Mouse (Mus musculus) midbrain, embryonic 11.5 days (tissue): ENCODE results near the gene Gm48551. TPM values are rescaled to one million over a fixed set of nuclear protein-coding genes. Genes with fewer than 3 reads are reported as not detected.

Source experiments
- ATAC-seq: fragments of 200-750 bp; cut with Nextera tagmentation; 2 replicates; pipeline ENCODE4 v1.8.0; 2017; ENCODE audit warnings: moderate TSS enrichment, moderate library complexity; ENCODE audit not compliant: low FRiP score
- DNase-seq: peaks from one replicate; pipeline ENCODE4 v3.0.0; 2015; ENCODE audit warnings: low spot score; ENCODE audit errors: missing footprints
- H3K27ac ChIP-seq: fragments of 300-500 bp; sonication (generic); 2 replicates; pipeline ENCODE4 v1.5.1; 2014; ENCODE audit warnings: low read depth, low read length
- H3K27me3 ChIP-seq: fragments of 300-500 bp; sonication (generic); 2 replicates; pipeline ENCODE4 v1.6.1; 2014; ENCODE audit warnings: mild to moderate bottlenecking, low read length, moderate library complexity, mixed read lengths; ENCODE audit not compliant: control insufficient read depth, insufficient read depth
- H3K36me3 ChIP-seq: fragments of 300-500 bp; sonication (generic); 2 replicates; pipeline ENCODE4 v1.6.1; 2014; ENCODE audit warnings: mild to moderate bottlenecking, low read length, moderate library complexity, mixed read lengths; ENCODE audit not compliant: control insufficient read depth, insufficient read depth
- H3K4me1 ChIP-seq: fragments of 300-500 bp; sonication (generic); 2 replicates; pipeline ENCODE4 v1.6.1; 2014; ENCODE audit warnings: low read length; ENCODE audit not compliant: control insufficient read depth, insufficient read depth
- H3K4me2 ChIP-seq: fragments of 300-500 bp; sonication (generic); 2 replicates; pipeline ENCODE4 v1.6.1; 2014; ENCODE audit warnings: mild to moderate bottlenecking, moderate library complexity
- H3K4me3 ChIP-seq: fragments of 300-500 bp; sonication (generic); 2 replicates; pipeline ENCODE4 v1.5.1; 2014; ENCODE audit warnings: low read depth, low read length
- H3K9ac ChIP-seq: fragments of 300-500 bp; sonication (generic); 2 replicates; pipeline ENCODE4 v1.6.1; 2014; ENCODE audit warnings: low read length
- H3K9me3 ChIP-seq: fragments of 300-500 bp; sonication (generic); 2 replicates; pipeline ENCODE4 v1.6.1; 2016; ENCODE audit warnings: low read length; ENCODE audit not compliant: control insufficient read depth
- WGBS: fragments of 180-500 bp; shearing (Covaris S2); extraction: QIAGEN DNeasy Blood & Tissue Kit; methylation state at CpG from one replicate; pipeline ENCODE4 v1.1.7; 2014; 5-methylcytosine and 5-hydroxymethylcytosine counted together
- polyA plus RNA-seq: library from polyadenylated mRNA; unstranded; fragments of >200 nt; fragmentation: Nextera tagmentation; extraction: Ambion mirVana; gene quantifications from 2 replicates; pipeline ENCODE4 v1.2.1, GENCODE M21; 2014

Gene Gm48551
- polyA plus RNA-seq, 1 experiment from 2014 or later = 2.9 TPM

DNA sequence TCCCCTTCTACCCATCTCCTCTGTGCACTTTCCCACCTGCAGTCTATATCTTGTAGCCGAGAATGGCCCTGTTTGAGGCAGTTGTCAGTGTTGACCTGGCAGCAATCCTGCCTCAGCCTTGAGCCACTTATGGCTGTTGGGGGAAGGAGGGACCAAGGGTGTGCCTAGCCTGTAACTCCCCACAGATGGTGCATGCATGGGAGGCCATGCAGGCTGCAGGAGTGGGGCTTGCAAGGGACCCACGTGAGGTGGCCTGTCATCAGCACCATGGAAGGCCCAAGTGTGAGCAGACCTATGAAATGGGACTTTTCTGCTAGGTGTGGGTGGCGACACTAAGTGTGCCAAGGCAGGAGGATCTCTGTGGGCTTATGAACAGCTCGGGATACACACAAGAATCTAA is 19.2 kb upstream of the Gm48551 start:
- WGBS = 38% methylated on average over 4 of the region's 4 CpGs
- Histone ChIP-seq H3K27ac (no peak overlapping the region), H3K4me3 (0 out of 2 replicates have a peak overlapping the region, but pooled peaks have one; percentile 2), H3K4me2 (peak overlapping the region; percentile 52; the same call in 1 of the 2 replicates), H3K9ac (0 out of 2 replicates have a peak overlapping the region, but pooled peaks have one; percentile 16), H3K4me1 (peaks cover 42% of the 10 kb centered on the region), H3K9me3 (no peaks in the 10 kb centered on the region), H3K27me3 (peaks cover 11% of the 10 kb centered on the region), H3K36me3 (peaks cover 24% of the 10 kb centered on the region)
- DNase-seq (no peak), ATAC-seq (peak; percentile 36)

DNA sequence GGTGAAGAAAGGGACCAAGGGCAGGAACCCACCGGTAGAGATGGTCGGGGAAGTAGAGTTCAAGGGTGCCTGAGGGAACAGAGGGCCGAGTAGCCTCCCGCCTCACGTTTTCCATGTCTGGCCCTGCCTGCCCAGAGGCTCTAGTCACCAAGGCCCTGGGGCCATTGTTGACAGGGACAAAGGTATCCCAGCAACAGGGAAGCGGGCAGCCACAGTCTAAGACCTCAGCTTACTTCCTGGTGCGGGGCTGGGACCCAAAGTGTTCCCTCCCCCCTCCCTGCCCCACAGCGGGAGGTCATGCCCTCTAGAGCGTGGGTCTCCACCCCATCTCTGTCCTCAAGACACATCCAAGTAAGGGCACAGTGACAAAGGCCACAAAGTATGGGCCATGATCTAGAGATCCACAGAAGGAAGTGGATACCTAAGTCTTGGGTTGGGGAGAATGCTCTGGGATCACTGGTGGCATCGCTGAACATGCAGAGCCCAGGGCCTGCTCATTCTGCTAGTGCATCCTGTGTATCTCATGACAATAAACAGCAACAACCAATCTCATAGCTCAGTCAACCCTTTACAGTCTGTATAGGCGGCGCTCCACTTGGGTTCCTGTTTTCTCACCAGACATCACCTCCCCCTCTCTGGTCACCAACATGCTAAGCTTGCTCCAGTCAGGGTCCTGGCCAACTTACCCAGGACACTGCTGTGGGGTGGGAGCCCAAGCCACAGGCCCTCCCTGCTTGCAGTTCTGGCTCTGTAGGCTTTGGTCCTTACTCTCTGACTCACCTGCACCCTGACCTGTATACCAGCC is 18.4 kb upstream of the Gm48551 start, which contains the start of gene 4930404N11Rik:
4930404N11Rik (minus strand) TSS at position 145 of the 805 bp plus-strand sequence.
- no peaks in the 10 kb centered on the region for H3K9me3 ChIP-seq
- H3K4me3 ChIP-seq = 0 out of 2 replicates have a peak within 1 kb of the TSS, but pooled peaks have one; percentile 2
- H3K9ac ChIP-seq = peak within 1 kb of the TSS; percentile 20; the same call in 1 of the 2 replicates
- peaks cover 38% of the 10 kb centered on the region for H3K4me1 ChIP-seq
- ATAC-seq = peak; percentile 71
- peak within 1 kb of the TSS; percentile 52 for H3K4me2 ChIP-seq
- peaks cover 11% of the 10 kb centered on the region for H3K27me3 ChIP-seq
- H3K36me3 ChIP-seq = peaks cover 30% of the 10 kb centered on the region
- H3K27ac ChIP-seq = no peak within 1 kb of the TSS; the same call in 1 of the 2 replicates
- peak; percentile 95 for DNase-seq
- 17% methylated on average over 12 of the region's 12 CpGs for WGBS

DNA sequence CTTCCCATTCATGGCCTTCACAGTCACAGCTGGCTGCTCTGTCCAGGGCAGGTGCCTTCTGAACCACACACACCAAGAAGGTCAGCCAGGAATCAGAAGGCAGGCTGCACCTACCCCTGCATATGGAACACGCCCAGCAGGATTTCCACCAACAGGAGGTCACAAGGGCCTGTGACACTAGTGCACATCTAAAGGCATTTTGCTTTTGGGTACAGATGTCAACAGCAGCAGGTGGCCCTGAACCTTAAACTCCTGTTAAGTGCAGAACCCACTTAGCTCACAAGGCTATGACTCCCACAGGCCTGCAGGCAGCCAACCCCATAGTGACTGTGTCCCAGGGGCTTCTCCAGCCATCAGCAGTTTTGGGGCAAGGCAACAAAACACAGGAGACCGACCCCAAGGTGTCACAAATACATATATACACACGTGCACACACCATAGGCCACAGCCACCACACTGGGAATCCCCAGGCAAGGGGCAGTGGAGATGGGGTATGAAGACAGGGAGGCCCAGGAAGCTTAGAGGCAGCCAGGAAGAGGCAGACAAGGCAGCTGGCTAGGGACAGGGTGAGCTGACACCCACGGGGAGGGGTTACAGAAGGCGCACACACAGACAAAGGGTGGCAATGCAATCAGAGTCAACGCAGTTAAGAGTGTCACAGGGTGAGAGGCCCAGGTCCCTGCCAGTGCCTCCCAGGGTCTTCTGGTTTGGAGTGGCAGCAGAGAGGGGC is 17.6 kb upstream of the Gm48551 start:
- Histone ChIP-seq H3K36me3 (peaks cover 30% of the 10 kb centered on the region), H3K4me3 (no peak overlapping the region), H3K27ac (peak overlapping the region; percentile 9; the same call in 1 of the 2 replicates)

DNA sequence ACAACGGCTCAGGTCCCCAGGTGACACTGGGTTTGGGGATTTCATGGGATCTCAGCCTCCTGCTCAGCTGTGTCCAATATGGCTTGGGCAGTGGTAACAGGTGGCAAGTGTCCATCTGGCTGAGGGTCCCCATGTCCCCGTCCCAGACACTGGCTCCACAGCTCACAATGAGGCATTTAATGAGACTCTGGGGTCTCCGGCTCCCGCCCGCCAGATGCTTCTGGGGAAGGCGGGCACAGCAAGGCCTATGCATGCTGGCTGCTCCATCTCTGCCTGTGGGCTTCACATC is 17.1 kb upstream of the Gm48551 start:
- Histone ChIP-seq H3K9me3 (no peaks in the 10 kb centered on the region), H3K36me3 (peaks cover 30% of the 10 kb centered on the region), H3K9ac (no peak overlapping the region), H3K4me1 (peaks cover 36% of the 10 kb centered on the region), H3K27me3 (peaks cover 11% of the 10 kb centered on the region), H3K4me2 (no peak overlapping the region), H3K4me3 (no peak overlapping the region), H3K27ac (0 out of 2 replicates have a peak overlapping the region, but pooled peaks have one; percentile 9)
- no peak for ATAC-seq
- DNase-seq = peak; percentile 85
- 87% methylated on average over 6 of the region's 6 CpGs for WGBS

More for the DNA sequence above, 17.6 kb upstream of the Gm48551 start:
- no peaks in the 10 kb centered on the region for H3K9me3 ChIP-seq
- 78% methylated on average over 6 of the region's 6 CpGs for WGBS
- H3K27me3 ChIP-seq = peaks cover 11% of the 10 kb centered on the region
- peaks cover 36% of the 10 kb centered on the region for H3K4me1 ChIP-seq
- H3K9ac ChIP-seq = 0 out of 2 replicates have a peak overlapping the region, but pooled peaks have one; percentile 20
- ATAC-seq = no peak
- no peak overlapping the region for H3K4me2 ChIP-seq
- peak; percentile 80 for DNase-seq

DNA sequence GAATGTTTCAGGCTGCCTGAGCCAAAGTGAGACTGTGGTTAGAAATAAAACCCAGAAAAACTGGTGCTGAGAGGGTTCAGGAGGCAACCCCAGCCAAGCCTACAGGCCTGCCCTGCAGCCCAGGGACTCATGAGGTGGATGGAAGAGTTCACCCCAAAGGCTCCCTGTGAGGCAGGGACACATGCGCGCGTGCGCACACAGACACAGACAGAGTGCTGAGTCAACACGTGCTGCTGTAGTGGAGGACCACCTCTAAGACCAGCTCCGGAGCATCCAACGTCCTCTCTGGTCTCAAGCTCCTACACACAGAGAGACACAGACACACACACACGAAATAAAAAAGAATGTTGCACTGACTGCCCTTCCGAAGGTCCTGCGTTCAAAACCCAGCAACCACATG is 8.9 kb upstream of the Gm48551 start:
- Histone ChIP-seq H3K4me3 (no peak overlapping the region; the same call in 1 of the 2 replicates), H3K36me3 (peaks cover 11% of the 10 kb centered on the region)

DNA sequence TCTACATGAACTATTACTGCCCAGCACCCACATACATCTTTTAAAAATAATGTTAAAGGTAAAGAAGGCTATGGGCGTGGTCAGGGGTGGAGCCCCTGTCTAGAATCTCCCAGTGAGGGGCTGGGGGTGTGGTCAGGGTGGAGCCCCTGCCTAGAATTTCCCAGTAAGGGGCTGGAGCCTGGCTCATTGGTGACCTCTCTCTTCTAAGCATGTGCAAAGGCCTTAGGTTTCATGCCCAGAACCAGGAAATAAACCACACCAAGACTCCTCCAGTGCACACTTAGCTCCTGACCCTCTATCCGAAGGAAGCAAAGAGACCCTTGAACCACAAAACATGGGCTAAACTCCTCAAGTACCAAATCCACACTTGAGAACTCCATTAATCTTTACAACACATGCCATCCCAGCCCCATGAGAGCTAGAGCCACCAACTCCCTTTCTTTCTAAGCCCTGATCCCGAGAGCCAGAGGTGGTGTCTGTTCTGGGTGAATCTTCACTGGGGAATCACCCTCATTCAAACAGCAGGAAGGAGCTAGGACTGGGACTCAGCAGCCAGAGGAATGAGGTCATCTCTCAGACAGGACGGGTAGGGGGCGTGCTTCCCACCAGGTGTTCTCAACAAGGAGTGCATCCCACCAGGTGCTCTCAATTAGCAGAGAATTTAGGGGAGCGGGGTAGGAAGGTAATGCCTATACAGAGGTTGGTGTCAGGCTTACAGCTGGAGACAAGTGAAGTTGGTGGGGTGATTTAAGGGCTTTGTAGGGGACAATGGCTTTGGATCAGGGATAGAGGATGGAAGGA is 7.5 kb upstream of the Gm48551 start:
- H3K9ac ChIP-seq = peak overlapping the region; percentile 2
- H3K9me3 ChIP-seq = no peaks in the 10 kb centered on the region
- H3K27ac ChIP-seq = no peak overlapping the region
- WGBS = 41% methylated on average over 6 of the region's 6 CpGs
- peaks cover 6% of the 10 kb centered on the region for H3K36me3 ChIP-seq
- H3K4me2 ChIP-seq = peak overlapping the region; percentile 88
- H3K27me3 ChIP-seq = no peaks in the 10 kb centered on the region
- peaks cover 18% of the 10 kb centered on the region for H3K4me1 ChIP-seq
- DNase-seq (no peak), ATAC-seq (no peak)
- H3K4me3 ChIP-seq = peak overlapping the region; percentile 86

More for the DNA sequence above, 8.9 kb upstream of the Gm48551 start:
- no peak overlapping the region for H3K4me2 ChIP-seq
- WGBS = 90% methylated on average over 10 of the region's 10 CpGs
- H3K27ac ChIP-seq = no peak overlapping the region
- no peaks in the 10 kb centered on the region for H3K27me3 ChIP-seq
- DNase-seq (no peak), ATAC-seq (no peak)
- H3K4me1 ChIP-seq = peaks cover 18% of the 10 kb centered on the region
- H3K9ac ChIP-seq = no peak overlapping the region
- no peaks in the 10 kb centered on the region for H3K9me3 ChIP-seq

DNA sequence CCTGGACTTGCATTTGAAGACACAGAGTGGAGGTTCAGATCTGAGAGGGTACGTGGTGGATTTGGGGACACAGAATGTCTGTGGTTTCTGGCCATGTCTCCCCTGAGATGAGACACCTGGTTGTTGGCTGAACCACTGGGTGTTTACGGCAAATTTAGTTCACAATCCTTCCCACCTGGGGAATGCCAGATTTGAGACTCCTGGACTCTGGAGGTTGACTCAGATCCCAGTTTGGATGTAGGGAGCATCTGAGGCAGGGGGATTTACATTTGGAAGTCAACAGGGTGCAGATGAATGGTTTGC is 7.0 kb upstream of the Gm48551 start:
- H3K9me3 ChIP-seq = no peaks in the 10 kb centered on the region
- DNase-seq = no peak
- H3K4me1 ChIP-seq = peaks cover 18% of the 10 kb centered on the region
- H3K36me3 ChIP-seq = peaks cover 6% of the 10 kb centered on the region
- H3K4me2 ChIP-seq = peak overlapping the region; percentile 88
- H3K9ac ChIP-seq = peak overlapping the region; percentile 96
- 74% methylated on average over 2 of the region's 2 CpGs for WGBS
- peak overlapping the region; percentile 86 for H3K4me3 ChIP-seq
- no peak overlapping the region for H3K27ac ChIP-seq
- no peak for ATAC-seq
- H3K27me3 ChIP-seq = no peaks in the 10 kb centered on the region

DNA sequence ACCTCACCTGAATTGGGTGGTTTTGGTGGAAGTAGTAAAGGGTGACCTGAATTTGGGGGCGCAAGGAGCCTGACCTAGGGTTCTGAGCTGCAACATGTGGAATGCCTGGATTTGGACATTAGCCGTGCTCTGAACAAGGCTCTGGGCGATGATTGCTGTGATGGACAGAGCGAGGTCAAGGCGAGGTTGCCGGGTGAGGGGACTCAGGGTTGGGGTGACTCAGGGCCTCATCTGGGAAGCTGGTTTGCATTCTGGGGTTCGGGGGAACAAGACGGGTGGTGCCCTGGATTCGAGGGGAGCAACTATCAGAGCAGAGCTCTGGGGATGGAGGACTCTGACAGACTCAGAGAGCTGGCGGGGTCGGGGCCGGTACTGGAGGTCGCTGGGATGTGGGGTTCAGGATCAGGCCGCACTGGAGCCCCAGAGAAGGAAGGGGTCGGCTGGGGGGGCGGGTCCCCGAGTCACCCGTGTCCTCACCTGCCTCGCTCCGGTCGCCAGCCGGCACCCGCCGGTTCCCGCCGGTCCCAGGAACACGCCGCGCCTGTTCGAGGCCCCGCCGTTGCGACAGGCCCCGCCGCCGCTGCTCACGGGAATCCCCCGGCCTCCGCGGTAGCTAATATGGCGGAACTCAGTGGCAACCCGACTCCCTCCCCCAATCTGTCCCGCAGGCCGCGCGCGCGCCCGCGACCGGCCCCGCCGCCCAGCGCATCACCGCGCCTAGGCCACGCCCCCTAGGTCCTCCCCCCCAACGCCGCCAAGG is 6.3 kb upstream of the Gm48551 start, which contains the start of gene Fzr1:
Fzr1 (minus strand) TSS at position 724 of the 760 bp plus-strand sequence.
- Histone ChIP-seq H3K9ac (peak within 1 kb of the TSS; percentile 96), H3K36me3 (peaks cover 6% of the 10 kb centered on the region), H3K27ac (peak within 1 kb of the TSS; percentile 65), H3K27me3 (no peaks in the 10 kb centered on the region), H3K4me2 (peak within 1 kb of the TSS; percentile 88), H3K4me3 (peak within 1 kb of the TSS; percentile 86), H3K4me1 (peaks cover 18% of the 10 kb centered on the region), H3K9me3 (no peaks in the 10 kb centered on the region)
- 2% methylated on average over 45 of the region's 59 CpGs for WGBS
- ATAC-seq (peak; percentile 79), DNase-seq (no peak)
